Mouse (Mus musculus): ENCODE results near the gene Prkce. TPM values are rescaled to one million over a fixed set of nuclear protein-coding genes. Genes with fewer than 3 reads are reported as not detected.

Prkce gene
- total and polyA plus RNA-seq, 2 experiments from 2014 or later, result 8.1 to 12.6 TPM

GRCm38 (mm10) chr17:86336652-86337073 is 169.1 kb downstream of the Prkce start:
- no peaks in the 10 kb centered on the region for H3K27me3 ChIP-seq (ENCODE audit: control insufficient read depth, insufficient read depth, low read length)
- no peaks in the 10 kb centered on the region for H3K9me3 ChIP-seq (replicated peaks; ENCODE audit: control insufficient read depth, low read length)
- peaks cover 30% of the 10 kb centered on the region for H3K4me1 ChIP-seq (ENCODE audit: control insufficient read depth, insufficient read depth)
- no peak overlapping the region for H3K27ac ChIP-seq (ENCODE audit: low read depth)
- no peak overlapping the region for H3K9ac ChIP-seq (replicated peaks; ENCODE audit: low read depth, low read length)
- WGBS, result 48% methylated on average over 4 of the region's 4 CpGs
- H3K4me3 ChIP-seq (ENCODE audit: low read depth, low read length), result no peak overlapping the region
- 0 out of 2 replicates have a peak, but pooled peaks have one; percentile 52 for ATAC-seq (ENCODE audit: insufficient read depth, low read depth)
- H3K4me2 ChIP-seq (ENCODE audit: low read depth, low read length), result no peak overlapping the region
- no peak for DNase-seq (ENCODE audit: low spot score)
- TF ChIP-seq CTCF (IDR thresholded peaks at IDR 0.05; ENCODE audit: low read depth) (no peak), EP300 (IDR thresholded peaks at IDR 0.05; ENCODE audit: low read depth) (no peak)
- H3K36me3 ChIP-seq (replicated peaks; ENCODE audit: control insufficient read depth, insufficient read depth, low read length), result no peaks in the 10 kb centered on the region

- Histone ChIP-seq H3K4me3 (ENCODE audit: low read depth, low read length) (no peak overlapping the region), H3K9ac (replicated peaks; ENCODE audit: low read depth, low read length) (no peak overlapping the region), H3K9me3 (replicated peaks; ENCODE audit: control insufficient read depth, low read length) (no peaks in the 10 kb centered on the region), H3K36me3 (replicated peaks; ENCODE audit: control insufficient read depth, insufficient read depth, low read length) (no peaks in the 10 kb centered on the region), H3K4me1 (ENCODE audit: control insufficient read depth, insufficient read depth) (peaks cover 30% of the 10 kb centered on the region), H3K4me2 (ENCODE audit: low read depth, low read length) (no peak overlapping the region), H3K27ac (ENCODE audit: low read depth) (no peak overlapping the region), H3K27me3 (ENCODE audit: control insufficient read depth, insufficient read depth, low read length) (no peaks in the 10 kb centered on the region)
- DNase-seq (ENCODE audit: low spot score), result no peak
- ATAC-seq (ENCODE audit: insufficient read depth, low read depth), result no peak
- TF ChIP-seq CTCF (IDR thresholded peaks at IDR 0.05; ENCODE audit: low read depth), result no peak
- TF ChIP-seq EP300 (IDR thresholded peaks at IDR 0.05; ENCODE audit: low read depth), result no peak
- 55% methylated on average over 3 of the region's 3 CpGs for WGBS
Measured at GRCm38 (mm10) chr17:86337076-86337475, 169.5 kb downstream of the Prkce start.

GRCm38 (mm10) chr17:86338328-86338727 is 170.7 kb downstream of the Prkce start:
- Histone ChIP-seq H3K27ac (ENCODE audit: low read depth) (no peak overlapping the region), H3K4me2 (ENCODE audit: low read depth, low read length) (no peak overlapping the region), H3K4me3 (ENCODE audit: low read depth, low read length) (no peak overlapping the region), H3K4me1 (ENCODE audit: control insufficient read depth, insufficient read depth) (peaks cover 30% of the 10 kb centered on the region), H3K27me3 (ENCODE audit: control insufficient read depth, insufficient read depth, low read length) (no peaks in the 10 kb centered on the region), H3K36me3 (replicated peaks; ENCODE audit: control insufficient read depth, insufficient read depth, low read length) (no peaks in the 10 kb centered on the region), H3K9me3 (replicated peaks; ENCODE audit: control insufficient read depth, low read length) (no peaks in the 10 kb centered on the region), H3K9ac (replicated peaks; ENCODE audit: low read depth, low read length) (no peak overlapping the region)
- DNase-seq (ENCODE audit: low spot score) (no peak), ATAC-seq (ENCODE audit: insufficient read depth, low read depth) (no peak)
- no peak for TF ChIP-seq EP300 (IDR thresholded peaks at IDR 0.05; ENCODE audit: low read depth)
- no peak for TF ChIP-seq CTCF (IDR thresholded peaks at IDR 0.05; ENCODE audit: low read depth)
- 61% methylated on average over 5 of the region's 5 CpGs for WGBS

GRCm38 (mm10) chr17:86344032-86344431 is 176.4 kb downstream of the Prkce start:
- TF ChIP-seq EP300 (IDR thresholded peaks at IDR 0.05; ENCODE audit: low read depth), result no peak
- no peak for TF ChIP-seq CTCF (IDR thresholded peaks at IDR 0.05; ENCODE audit: low read depth)
- ATAC-seq (ENCODE audit: insufficient read depth, low read depth), result no peak
- H3K9me3 ChIP-seq (replicated peaks; ENCODE audit: control insufficient read depth, low read length), result no peaks in the 10 kb centered on the region
- H3K9ac ChIP-seq (replicated peaks; ENCODE audit: low read depth, low read length), result no peak overlapping the region
- no peaks in the 10 kb centered on the region for H3K36me3 ChIP-seq (replicated peaks; ENCODE audit: control insufficient read depth, insufficient read depth, low read length)
- H3K27me3 ChIP-seq (ENCODE audit: control insufficient read depth, insufficient read depth, low read length), result no peaks in the 10 kb centered on the region
- no peak overlapping the region for H3K4me3 ChIP-seq (ENCODE audit: low read depth, low read length)
- H3K4me2 ChIP-seq (ENCODE audit: low read depth, low read length), result no peak overlapping the region
- no peak for DNase-seq (ENCODE audit: low spot score)
- 43% methylated on average over 8 of the region's 8 CpGs for WGBS
- H3K27ac ChIP-seq (ENCODE audit: low read depth), result no peak overlapping the region
- peaks cover 9% of the 10 kb centered on the region for H3K4me1 ChIP-seq (ENCODE audit: control insufficient read depth, insufficient read depth)

GRCm38 (mm10) chr17:86345234-86346005 is 177.8 kb downstream of the Prkce start:
- DNase-seq (ENCODE audit: low spot score) (no peak), ATAC-seq (ENCODE audit: insufficient read depth, low read depth) (no peak)
- Histone ChIP-seq H3K27ac (ENCODE audit: low read depth) (no peak overlapping the region), H3K9me3 (replicated peaks; ENCODE audit: control insufficient read depth, low read length) (no peaks in the 10 kb centered on the region), H3K4me3 (ENCODE audit: low read depth, low read length) (no peak overlapping the region), H3K36me3 (replicated peaks; ENCODE audit: control insufficient read depth, insufficient read depth, low read length) (no peaks in the 10 kb centered on the region), H3K9ac (replicated peaks; ENCODE audit: low read depth, low read length) (no peak overlapping the region), H3K27me3 (ENCODE audit: control insufficient read depth, insufficient read depth, low read length) (no peaks in the 10 kb centered on the region), H3K4me2 (ENCODE audit: low read depth, low read length) (no peak overlapping the region), H3K4me1 (ENCODE audit: control insufficient read depth, insufficient read depth) (peaks cover 12% of the 10 kb centered on the region)
- 90% methylated on average over 22 of the region's 22 CpGs for WGBS
- no peak for TF ChIP-seq EP300 (IDR thresholded peaks at IDR 0.05; ENCODE audit: low read depth)
- TF ChIP-seq CTCF (IDR thresholded peaks at IDR 0.05; ENCODE audit: low read depth), result no peak
